Mouse (Mus musculus) lung, postnatal 14 days (tissue): ENCODE results near the gene Dmrt1.

ENCODE experiments used
- DNase-seq: peaks from one replicate; pipeline ENCODE4 v3.0.0; 2021

Dmrt1 gene

DNA sequence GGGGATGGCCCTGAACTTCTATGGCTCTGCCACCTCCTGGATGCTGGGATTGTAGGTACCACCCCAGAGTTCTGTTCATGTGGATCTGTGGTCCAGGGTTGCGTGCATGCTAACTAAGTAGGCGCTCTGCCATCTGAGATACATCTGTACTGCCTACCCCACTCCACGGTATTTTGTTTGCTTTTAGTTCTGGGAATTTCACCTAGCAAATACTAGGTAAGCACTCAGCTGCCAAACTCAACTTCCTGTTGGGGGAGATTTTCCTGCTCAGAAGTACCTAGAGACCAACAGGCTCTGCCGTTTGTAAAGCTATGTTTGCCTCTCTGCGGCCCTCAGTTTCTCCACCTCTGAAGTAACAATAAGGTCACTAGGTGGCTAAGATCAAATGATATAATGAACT is 129.7 kb downstream of the Dmrt1 start:
- DNase-seq: no peak

DNA sequence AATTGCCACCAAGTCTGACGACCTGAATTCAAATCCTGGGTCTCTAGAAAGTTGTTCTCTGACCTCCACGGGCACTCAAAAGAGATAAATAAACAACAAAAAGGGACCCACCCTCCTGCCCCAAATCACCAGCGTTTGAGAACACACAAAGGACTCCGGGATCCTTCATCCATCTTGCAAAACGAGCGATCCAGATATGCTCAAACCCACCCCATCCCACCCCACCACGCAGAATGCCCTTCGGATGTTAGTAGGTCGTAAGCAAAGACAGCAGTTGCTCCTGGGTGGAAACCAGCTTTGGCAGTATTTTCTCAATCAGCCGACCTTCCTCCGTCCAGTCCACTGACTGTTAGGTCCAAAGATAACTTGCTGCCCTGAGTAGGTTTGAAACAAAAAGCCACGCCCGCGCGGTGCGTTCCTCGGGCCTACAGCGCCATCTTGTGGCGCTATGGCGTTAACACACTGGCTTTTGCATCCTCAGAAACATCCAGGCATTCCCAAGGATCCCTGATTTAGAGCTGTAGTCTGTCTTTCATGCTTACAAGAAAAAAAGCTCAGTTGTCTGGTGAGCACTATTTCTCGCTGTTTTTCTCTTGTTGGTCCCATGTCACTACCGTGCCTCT is 130.3 kb downstream of the Dmrt1 start:
- DNase-seq: peak; percentile 75

DNA sequence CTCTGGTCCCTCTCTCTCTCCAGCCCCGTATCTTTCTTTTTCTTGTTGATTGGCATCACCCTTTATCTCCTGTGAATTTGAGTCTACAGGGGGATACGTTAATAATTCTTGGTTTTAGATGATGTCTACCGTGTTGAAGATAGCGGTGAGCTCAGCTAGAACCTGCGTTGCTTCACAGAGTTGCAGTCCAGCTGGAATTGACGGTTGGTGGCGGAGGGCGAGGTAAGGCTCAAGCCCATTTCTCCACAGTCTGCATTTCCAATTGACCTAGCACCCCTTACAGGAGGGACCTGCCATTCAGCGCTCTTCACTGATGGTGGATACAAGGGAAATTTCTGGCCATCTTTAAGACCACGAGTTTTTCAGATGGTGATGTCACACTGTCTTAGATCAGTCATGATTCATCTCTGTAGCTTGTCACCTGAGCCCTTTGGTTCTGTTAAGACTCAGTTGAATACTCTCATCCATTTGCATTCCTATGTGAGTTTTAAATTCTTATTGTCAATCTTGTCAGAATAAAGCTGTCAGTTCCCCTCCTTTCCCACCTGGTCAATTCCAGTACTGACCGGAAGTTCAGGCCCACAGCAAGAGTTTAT is 133.4 kb downstream of the Dmrt1 start:
- DNase-seq: no peak

DNA sequence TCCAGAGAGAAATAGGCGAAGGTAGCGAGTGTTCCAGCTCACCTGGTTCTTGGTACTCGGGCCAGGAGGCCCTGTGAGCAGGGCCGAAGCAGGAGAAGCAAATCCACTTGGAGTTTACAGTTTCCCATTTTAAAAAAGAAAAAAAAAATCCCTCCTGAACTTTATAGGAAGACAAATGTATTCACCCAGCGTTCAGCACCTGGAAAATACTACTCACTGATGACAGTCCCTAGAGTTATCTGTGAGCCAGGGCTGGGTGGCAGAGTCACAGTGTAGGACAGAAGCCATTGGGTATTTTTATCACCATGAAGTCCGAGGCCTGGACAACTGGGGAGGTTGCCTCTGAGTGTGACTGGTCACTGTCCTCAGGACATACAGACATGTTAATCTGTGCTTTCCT is 136.4 kb downstream of the Dmrt1 start:
- no peak for DNase-seq

DNA sequence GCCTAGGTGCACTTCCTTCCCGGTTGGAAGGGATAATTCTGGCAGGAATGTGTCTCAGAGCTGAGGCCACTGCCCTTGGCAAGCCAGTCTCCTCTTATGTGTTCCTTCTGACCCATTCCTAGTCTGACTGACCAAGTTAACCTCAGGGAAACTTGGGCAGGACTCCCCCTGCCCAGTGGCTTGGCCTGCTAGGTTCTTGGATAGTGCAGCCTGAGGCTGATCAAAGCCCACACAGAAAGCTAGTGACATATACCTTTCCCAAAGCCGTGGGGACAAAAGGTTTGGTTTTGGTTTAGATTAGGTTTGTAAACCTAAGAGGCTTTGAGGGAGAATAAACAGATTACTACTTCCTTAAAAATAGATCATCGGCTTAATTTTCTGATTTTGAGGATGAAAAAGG is 141.7 kb downstream of the Dmrt1 start:
- DNase-seq: no peak

DNA sequence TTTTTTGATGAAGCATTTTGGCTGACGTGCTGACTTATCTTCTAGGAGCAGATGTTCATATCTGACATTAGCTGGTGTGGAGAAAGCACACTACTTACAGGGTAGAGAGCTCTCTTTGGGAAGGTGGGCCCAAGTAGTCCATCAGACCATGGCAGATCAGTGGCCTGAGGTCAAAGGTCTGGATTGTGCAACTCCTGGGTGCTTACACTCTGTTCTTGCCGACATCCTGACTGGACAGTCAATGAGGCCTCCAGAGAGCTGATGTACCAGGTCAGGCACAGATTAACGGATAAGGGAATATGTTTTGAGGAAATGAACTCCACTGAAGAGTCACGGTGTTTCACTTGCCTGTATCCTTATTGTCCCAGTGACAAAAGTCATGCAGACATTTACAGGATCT is 143.3 kb downstream of the Dmrt1 start:
- no peak for DNase-seq

DNA sequence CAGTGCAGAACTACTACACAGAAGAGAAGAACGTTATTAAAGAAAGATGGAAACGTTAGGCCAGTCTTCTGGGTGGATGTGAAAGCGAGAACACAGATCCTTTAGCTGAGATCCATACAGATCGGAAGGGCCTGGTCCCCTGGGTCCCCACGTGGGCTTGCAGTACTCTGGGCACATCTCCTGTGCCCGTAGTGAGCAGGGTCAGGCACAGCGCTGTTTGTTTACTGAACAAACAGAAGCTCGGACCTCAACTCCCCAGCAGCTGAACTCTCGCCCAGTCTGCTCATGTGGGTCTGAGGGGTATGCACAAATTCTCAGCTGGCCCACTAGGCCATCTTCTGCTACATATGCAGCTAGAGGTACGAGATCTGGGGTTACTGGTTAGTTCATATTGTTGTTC is 145.1 kb downstream of the Dmrt1 start:
- no peak for DNase-seq

DNA sequence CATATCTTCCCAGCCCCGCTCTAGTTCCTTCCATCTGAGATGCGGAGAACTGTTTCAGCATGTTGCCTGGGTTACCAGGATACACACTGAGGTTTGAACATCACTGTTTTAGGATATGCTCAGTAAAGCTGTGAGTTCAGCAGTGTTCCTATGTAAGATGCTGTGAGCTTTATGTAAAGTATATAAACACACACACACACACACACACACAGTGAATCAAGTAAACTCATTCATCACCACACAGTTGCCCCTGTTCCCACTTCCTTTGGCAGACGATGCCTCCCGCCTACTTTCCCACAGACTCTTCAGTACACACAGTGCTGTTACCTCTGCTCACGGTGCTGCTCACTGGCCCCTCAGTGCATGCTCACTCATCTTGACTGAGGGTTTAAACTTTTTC is 147.1 kb downstream of the Dmrt1 start:
- DNase-seq: no peak
